Mouse (Mus musculus) liver, embryonic 14.5 days (tissue): ENCODE measurements around the gene Fdx1.

Experiments
- CTCF ChIP-seq: IDR thresholded peaks from 2 replicates; pipeline ENCODE4 v1.5.1; 2016; ENCODE audit warnings: antibody characterized with exemption, low read depth, control low read depth
- EP300 ChIP-seq: IDR thresholded peaks from 2 replicates; pipeline ENCODE4 v1.6.1; 2016; ENCODE audit warnings: antibody characterized with exemption, low read depth

DNA sequence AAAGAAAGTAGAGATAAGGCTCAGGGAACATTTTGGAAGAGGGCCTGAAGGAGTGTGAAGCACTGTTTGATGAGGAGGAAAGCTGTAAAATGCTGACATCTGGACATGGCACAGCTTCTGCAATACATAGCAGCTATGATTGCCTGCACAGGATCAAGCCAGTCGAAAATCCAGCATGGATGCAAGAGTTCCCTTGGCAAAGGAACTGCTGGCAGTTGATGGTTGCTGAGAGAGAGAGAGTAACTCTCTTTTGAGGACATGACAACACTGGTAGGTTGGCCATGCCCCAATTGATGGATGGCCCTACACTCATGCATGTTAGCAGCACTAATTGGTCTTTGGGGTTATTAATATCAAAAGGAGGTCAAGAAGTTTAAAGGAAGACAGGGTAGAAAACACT, 12.7 kb downstream of the Fdx1 start:
- TF ChIP-seq EP300 (no peak), CTCF (no peak)
